Mouse (Mus musculus) embryo, embryonic 10.5 days (tissue): ENCODE results near the gene Azi2.

Source experiments
- DNase-seq: peaks from one replicate; pipeline ENCODE4 v3.0.0-alpha.2; 2015; ENCODE audit warnings: low spot score

Gene Azi2

DNA sequence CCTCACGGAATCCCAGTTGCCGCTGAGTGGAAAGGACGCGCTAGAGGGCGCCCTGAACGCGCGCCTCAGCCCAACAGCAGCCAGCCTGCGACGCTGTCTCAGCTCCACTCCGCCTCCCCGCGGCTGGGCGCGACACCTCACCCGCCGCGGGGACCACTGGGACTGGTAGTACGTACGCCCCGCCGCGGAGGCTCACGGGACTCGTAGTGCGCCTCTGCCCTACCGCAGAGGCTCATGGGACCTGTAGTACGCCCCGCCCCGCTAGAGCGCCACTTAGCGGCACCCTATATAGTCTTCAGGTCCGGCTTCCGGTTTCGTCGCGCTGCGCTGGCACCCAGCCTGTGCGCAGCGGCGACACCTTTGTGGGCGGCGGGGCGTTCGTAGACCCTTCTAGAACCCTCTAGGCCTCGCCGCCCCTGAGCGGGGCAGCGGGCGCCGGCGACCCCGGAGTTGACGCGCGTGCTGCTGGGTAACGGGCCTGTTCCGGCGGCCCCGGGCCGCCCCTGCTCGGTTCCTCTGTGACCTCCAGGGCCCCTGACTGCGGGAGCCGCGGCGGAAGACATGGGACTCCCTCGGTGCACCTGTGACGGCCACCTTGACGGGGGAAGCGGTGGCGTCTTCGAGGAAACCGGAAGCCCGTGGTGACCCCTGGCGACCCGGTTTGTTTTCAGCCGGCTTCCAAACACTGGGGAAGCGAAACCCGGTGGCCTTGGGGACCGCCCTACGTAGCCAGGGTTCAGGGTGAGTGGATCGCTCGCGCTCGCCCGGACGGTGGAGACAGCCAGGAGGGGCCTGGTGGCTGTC lies at the start of gene Azi2:
Azi2 (plus strand) TSS at position 282 of the 804 bp plus-strand sequence.
- peak; percentile 99 for DNase-seq

DNA sequence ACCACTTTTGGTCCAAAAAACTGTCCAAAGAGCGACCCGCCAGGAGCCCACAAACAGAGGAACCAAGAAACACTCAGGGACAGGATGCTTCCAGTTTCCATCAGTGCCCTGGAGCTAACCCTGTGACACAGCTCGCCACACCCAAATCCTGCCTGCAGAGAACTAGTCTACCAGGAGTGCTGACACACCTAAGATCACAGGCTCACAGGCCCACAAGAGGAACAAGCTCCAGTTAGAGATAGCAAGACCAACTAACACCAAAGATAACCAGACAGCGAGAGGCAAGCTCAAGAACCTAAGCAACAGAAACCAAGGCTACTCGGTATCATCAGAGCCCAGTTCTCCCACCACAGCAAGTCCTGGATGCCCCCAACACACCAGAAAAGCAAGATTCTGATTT lies 43.7 kb upstream of the Azi2 start:
- no peak for DNase-seq

DNA sequence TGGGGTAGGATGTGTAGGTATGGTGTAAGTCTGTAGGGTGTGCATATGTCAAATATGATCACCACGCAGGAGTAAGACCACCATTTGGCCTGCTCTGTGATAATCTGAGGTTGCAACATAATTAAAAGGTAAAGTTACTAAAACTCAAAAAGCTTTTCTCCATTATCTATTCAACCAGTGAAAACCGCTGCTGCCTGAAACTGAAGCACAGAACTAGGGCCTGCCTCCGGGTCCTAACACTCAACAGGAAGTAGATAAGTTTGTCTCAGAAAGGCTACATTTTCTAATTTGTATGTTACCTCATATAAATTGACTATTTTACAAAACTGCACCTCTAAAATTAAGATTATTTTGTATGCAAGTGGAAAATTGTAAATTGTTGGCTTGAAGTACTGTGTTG lies 38.8 kb upstream of the Azi2 start:
- DNase-seq: no peak

DNA sequence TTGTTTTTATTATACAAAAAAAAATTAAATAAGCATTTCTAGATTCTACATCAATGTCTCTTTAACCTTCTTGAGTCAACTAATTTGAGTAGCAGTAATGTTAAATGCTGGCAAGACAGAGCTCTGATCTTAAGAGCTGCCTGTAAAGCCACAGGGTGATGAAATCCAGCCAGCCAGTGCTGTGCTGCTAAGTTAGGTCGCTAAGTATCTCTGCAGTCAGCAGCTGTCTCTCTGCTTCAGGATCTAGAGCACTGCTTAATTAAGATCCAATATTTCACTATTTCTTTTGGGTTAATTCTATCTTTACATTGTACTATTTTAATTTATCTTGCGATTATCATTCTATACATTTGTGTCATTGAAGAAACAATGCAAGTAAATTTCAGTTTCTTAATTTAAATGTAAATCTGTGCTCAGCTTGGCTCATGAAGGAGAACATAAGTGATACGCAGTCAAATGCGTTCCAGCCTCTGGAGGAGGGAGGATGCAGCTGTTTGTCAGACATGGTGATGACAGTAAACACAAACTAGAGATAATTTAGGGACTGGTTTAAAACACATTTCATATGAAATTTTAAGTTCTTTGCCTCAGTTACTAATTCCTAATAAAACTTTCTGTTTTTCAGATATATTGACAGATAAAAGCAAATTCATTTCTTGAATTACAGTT lies 36.9 kb upstream of the Azi2 start:
- no peak for DNase-seq

DNA sequence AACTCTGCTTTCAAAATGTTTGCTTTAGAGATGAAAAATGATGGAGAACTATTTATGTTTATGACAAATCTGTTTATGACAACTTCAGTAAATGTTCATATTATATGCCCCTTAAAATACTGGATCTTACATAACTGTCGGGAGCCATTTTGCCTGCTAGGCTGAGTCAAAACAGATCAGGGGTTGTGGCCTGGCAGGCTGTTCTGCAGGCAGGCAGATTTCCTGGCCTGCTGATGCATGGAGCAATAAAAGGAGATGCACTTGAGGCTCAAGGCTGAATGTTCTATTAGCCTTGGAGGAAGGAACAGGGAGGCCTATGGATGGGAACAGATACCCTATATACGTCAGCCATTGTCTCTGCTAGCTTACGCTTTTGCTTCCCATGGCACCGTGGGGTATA lies 36.4 kb upstream of the Azi2 start:
- peak; percentile 3 for DNase-seq

DNA sequence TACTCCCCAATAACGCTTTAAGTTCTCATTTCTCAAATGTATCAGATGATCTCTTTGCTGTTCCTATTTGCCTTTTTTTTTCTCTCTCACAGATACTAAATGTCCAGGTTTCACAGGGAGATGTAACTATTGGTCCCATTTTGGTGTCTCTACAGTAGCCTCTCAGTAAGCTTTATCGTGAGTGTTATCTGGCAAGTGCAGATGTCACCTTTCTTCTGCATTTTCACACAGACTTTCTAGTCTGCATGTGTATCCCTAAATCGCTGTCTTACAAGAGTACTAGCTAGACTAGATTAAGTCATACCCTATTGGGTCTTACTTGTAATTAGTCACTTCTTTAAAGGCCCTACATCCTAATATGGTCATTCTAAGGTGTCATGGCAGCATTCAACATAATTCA lies 27.4 kb upstream of the Azi2 start:
- no peak for DNase-seq

DNA sequence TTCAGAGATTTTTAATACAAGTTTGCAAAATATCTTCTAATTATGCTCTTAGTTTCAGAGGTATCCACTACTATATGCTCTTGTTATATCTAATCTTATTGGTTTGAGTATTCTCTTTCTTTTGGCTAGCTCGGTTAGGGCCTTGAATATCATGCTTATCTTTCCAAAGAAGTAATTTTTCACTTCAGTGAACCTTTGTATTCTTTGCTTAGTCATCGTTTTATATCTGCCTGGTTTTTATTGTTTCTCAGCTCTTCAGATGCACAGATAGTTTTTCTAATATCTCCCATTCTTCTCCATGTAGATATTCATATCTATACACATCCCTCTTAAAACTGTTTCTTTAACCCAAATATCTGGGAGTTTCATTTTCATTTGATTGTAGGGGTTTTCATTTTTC lies 15.3 kb upstream of the Azi2 start:
- DNase-seq: no peak

DNA sequence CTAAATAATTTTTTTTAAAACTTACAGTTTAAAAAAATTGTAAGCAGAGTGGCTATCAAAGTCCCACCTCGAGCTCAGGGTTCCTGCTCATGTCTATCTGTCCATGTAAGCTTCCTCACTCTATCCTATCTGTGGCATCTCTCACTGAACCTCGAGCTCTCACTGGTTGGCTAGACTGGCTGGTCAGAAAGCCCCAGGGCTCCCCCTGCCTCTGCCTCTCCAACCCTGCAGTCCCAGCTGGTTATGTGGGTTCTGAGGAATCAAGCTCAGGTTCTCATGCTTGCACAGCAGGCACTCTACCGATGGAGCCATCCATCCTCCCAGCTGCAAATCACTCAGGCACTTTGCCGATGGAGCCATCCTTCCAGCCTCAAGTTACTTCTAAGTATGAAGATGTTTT lies 10.8 kb upstream of the Azi2 start:
- no peak for DNase-seq

DNA sequence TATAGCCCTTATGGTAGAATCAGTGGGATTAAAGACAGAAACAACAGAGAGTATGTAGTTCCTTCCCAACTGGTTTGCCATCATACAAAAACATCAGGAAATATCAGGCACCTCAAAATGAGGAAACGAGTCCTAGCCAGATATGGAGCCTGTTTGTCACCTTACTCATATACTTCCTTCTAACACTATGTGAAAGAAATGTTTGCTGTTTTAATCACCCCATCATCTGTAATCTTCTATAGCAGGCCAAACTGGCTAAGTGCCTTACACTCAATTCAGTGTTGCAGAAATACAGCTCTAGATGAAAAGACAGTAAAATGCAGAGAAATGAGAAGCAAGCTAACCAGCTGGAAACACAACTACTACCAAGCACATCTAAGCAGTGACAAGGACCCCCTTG lies 10.0 kb upstream of the Azi2 start:
- no peak for DNase-seq

DNA sequence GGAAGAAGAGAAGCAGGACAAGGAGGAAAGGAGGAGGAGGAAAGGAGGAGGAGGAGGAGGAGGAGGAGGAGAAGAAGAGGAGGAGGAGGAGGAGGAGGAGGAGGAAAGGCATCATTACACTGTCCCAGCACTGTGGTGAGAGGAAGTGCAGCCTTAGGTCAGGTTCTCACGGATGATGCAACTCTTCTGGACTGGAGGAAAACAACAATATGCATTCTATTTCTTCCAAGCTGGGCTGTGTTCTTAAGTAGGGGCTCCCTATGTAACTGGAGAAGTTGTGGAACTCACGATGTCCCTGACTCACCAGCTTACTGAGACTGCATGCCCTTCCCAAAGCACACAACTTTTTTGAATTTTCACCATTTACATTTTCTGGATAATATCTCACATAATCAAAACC lies 8.6 kb upstream of the Azi2 start:
- no peak for DNase-seq

DNA sequence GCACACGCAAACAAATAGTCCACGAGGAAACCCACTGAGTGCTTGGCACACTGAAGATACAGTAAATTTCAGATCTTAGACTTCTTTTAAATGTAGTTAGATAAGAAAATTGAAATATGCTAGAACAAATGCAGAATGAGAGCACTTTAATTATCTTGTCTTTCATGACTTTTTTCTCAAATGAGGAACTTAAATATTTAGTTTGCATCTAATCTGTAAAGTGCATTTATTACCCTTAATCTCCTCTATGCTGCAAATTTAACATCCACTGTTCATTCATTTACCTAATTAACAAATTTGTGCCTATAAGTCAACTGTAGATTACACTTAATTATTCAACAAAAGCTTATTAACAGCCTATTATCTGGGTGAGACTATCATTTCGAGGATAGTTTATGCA lies 5.3 kb upstream of the Azi2 start:
- no peak for DNase-seq

DNA sequence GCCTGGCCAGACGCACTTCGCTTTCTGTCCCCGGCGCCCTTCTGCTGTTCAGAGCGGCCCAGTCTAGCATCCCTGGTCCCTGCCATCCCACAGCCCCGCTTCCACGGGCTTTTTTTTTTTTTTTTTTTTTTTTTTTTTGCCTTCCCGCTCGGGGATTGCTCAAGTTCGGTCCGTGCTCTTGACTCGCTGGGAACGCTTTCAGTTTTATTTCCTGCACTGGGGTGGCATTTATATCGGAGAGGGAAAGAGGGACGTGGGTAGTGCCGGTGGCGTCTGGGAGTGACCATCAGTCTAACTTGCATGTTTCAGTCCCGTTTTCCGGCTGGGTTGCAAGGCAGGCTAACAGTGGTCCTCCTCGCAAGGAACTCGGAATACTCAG lies 712 bp downstream of the Azi2 start:
- DNase-seq: peak; percentile 55

DNA sequence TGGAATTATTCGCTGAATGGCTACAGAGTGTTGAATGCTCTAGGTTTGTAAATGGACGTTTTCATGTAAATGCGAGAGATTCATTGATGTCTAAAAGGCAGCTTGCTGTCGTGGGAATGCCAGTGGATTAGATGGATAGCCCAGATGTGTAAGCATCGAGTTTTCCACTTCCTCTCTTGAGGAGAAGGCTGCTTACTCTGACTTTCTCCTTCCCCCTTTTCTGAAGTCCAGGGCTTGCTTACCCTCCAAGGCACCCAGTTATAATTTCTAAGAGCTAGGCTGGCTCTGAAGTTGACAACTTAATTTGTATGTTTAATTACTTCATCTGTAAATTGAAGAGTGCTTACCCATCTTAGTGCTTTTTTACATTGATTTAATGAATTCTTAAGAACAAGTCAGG lies 1.3 kb downstream of the Azi2 start:
- peak; percentile 39 for DNase-seq

DNA sequence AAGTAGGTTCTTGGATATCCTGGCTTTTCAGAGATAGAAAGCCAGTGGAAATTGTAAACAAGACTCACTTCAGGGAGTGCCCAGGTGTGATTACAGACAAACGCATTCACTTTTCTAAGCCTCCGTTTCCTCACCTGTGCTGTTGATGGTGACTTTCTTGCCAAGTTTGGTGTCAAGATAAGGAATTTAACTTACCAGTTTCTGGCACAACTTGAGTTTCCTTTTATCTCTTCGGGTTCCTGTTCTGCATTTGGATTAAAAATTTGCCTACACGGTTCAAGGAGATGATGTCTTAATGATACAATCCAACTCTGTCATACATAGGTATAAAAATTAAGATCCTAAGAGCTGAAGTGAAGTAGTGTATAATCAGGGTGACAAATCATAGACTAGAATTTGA lies 2.4 kb downstream of the Azi2 start:
- no peak for DNase-seq

DNA sequence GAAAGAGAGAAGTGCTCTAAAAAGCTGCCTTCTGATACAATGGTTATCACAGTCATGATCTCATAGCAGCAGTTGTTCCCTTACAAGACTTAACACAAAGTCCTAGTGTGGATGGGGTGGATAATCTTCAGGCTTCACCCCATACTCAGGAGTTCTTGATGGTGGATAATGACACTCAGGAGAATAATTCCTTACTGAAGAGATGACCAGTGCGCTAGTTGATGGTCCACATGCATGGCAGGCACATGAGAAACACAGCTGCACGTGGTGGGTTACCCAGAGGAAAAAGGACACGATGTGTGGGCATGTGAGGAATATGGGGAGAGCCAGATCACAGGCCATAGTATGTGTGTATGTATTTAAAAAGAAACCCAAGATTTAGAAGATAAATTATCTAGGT lies 3.3 kb downstream of the Azi2 start:
- DNase-seq: no peak

DNA sequence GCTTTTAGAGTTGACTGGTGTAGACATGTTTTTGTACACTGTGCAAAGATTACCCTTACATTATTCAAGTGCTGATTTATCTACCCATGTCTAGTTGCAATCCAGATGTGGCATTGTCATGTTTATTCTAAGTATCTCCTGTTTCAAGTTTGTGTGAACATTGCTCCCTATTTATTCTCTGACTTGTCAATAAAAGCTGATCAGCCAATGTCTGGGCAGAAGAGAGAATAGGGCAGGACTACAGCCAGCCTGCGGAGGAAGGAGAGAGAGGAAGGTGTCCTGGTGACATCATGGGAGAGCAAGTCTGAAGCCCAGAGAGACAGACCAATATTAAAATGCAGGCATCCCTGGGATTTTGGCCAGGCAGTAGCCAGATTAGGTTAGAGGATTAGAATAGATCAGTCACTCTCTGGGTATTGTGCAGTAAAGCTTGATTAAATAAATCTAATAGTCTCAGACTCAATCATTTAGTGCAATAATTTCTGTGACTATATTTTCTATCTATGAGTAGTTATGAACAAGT lies 4.8 kb downstream of the Azi2 start:
- DNase-seq: no peak

DNA sequence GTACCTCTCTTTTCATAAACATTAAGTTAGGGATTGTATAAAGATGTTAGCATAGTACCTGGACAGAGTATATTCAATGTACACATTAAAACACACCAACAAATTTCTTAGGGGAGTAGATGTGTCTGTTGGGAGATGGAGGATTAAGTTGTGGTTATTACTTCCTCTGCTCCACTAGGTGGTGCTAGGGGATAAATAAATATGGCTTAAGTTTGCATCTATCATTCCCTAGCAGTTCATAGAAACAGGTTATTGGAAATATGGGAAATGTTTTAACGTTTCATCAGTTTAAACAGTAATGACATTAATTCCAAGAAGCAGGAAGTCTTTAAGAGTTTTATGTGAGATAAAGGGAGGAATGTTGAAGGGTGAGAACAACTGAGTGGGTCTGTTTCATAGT lies 13.0 kb downstream of the Azi2 start:
- peak; percentile 42 for DNase-seq

DNA sequence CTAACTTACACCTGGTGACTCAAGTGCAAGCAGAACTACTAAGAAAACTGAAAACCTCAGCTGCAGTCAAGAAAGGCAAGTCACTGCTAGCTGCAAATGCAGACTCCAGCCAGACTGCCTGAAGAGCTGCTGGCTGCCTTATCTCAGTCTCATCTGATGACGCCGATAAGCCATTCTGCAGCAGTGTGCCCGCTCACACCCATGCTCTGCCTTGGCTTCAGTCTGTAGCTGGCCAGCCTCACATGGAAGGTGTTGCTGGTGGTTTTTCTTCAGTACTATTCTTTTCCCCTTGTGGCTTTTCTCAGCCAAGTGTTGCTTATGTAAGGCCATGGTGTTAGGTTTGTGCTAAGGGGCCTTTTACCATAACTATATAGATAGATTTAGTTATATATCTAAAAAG lies 18.8 kb downstream of the Azi2 start:
- no peak for DNase-seq

DNA sequence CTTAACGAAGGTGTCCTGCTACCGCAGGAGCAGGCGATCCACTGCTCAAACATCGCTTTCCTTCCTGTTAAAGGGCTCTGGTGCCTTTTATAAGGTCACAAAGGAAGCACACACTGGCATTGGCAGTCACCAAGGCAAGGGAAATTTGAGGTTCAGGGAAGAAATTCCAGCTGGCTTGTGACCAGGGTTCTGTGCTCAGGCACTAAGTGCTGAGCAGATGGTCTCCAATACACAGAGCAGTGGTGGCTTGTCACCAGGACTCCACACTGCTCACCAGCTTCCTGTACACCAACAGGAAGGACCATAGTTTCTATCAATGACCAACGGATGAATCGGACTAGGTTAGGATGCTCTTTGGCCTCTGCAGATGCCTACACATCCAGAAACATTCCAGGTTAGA lies 30.1 kb downstream of the Azi2 start:
- no peak for DNase-seq

DNA sequence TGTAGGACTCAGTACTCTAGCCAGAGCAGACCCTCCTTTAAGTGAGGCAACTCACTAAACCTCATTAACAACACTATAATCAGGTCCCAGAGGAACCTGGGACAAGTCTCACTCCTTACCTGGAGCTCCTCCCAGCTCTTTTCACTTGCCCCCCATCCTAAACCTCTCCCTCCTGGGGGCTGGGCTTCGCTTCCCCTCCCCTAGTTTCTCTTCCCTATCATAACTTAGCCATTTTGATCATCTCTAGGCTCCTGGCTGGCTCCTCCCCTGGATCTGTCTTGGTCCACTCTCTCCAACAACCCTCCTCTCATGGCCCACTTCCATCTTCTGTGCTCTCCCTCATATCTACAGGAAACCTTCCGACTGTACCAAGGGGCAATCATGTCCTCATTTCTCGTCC lies 31.0 kb downstream of the Azi2 start:
- DNase-seq: no peak

DNA sequence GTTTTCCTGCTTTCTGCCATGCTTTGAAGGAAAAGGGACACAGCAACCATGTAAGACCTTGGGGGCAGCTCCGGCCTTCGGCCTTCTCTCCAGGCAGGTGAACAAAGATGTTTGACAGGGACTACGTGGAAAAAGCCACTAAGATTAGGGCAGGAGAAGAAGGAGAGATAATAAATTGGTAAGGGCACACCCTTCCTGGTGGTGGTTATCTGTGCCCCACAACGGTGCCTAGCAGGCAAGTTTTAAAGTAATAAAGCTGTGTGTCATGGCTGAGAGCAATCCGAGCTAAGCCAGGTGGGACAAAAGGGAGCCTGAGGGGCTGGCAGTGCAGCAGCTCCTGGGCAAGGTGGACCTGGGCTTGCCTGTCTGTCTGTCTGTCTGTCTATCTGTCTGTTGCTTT lies 31.8 kb downstream of the Azi2 start:
- no peak for DNase-seq

DNA sequence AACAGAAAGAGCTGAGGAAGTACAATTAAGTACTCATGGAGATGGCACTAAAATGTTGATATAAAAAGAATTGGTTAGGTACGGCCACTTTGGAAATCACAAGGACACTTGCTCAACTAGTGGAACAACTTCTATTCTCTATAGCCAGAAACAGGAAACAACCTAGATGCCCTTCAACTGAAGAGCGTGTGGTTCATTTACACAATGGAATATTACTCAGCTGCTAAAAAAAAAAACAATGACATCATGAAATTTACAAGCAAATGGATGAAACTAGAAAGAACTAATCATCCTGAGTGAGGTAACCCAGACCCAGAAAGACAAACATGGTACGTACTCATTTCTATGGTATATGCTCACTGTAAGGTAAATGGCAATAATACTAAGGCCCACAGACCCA lies 33.1 kb downstream of the Azi2 start:
- no peak for DNase-seq

DNA sequence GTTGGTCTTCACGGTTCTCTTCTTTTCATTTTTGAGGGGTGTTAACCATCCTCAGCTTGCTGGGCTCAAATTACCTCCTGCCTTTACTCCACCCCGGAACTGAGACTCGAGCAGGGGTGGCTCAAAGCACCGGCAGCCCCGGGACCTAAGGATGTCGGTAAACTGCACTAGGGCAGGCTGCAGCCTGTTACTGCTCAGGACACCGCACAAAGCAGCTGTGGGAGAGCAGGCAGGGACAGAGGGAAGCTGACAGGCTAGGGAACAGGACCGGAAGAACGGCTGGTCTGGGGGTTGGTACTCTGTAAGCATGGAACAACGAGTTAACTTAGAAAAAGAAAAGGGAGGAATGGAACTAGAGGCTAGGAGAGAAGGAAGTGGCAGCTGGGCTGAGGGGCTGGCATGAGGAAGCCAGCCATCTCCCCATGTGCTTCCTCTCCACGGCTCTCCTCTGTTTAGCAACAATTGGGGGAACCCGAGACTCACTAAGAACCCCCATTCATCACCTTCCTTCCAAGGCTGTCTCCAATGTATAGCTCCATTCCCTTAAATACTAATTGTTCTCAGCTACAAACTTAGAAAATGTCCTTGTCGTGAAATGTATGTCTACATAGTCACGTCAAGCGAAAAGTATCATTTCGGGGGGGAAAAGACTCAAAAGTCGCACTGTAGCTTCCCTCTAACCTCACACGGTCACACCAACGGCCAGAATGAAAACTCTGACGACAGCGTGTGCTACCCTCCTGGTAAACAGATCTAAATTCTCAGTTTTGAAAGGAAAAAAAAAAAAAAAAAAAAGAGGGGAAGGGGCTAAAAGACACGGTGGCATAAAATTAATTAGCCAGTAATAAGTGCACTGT lies 42.5 kb downstream of the Azi2 start:
- peak; percentile 38 for DNase-seq
